Mouse (Mus musculus) hindlimb bud, embryonic 11.5 days (tissue): ENCODE measurements around the gene Vmn1r101.
"Not testable (repeated sequence)": the region's sequence is repeated elsewhere in the genome, so short reads cannot be mapped to it uniquely, and the experiment has no call there.

Source experiments
- DNase-seq: peaks from one replicate; pipeline ENCODE4 v3.0.0-alpha.2; 2012; ENCODE audit warnings: low read depth, low spot score; ENCODE audit errors: extremely low spot score

The Vmn1r101 gene

GRCm38 (mm10) chr7:20442493-20442892 is at the start of gene Vmn1r101:
TSS of gene Vmn1r101 (minus strand) at chr7:20442593.
- DNase-seq = not testable (repeated sequence)

- DNase-seq = not testable (repeated sequence)
Measured at GRCm38 (mm10) chr7:20474825-20475224, 32.4 kb upstream of the Vmn1r101 start, which contains the start of gene Gm10670. TSS of gene Gm10670 (minus strand) at chr7:20474925.

- not testable (repeated sequence) for DNase-seq
Measured at GRCm38 (mm10) chr7:20417642-20418041, 24.8 kb downstream of the Vmn1r101 start, which contains the start of gene Vmn1r100. TSS of gene Vmn1r100 (plus strand) at chr7:20417942.
